ENCODE assay signal across 1 mouse cellular context in genomic region chr11:103411981-103412949, GRCm38 (mm10).
TF ChIP-seq lines count a peak whose summit lies in the region.

Plekhm1 (minus strand) TSS chr11:103412687.

TF ChIP-seq in MEL, 35 proteins besides CTCF, POLR2A, EP300 and RAD21 (continued from another document):
- TF ChIP-seq E2F4 (IDR thresholded peaks at IDR 0.05; ENCODE audit: borderline replicate concordance, low read depth, low read length) (no peak), HCFC1 (IDR thresholded peaks at IDR 0.05; ENCODE audit: low read depth, low read length) (peak; percentile 78), MAZ (IDR thresholded peaks at IDR 0.05; ENCODE audit: low read depth, low read length) (no peak), BHLHE40 (IDR thresholded peaks at IDR 0.05; ENCODE audit: borderline replicate concordance, low read depth, low read length) (no peak)
